Mouse (Mus musculus) lung, postnatal 0 days (tissue): ENCODE measurements at regions not wholly inside any gene's neighbourhood (a gene's known extent, or its start where the extent isn't known, plus 50 kb on each side); places are given as distances from the start of the nearest gene placed in this dataset.
A peak's percentile ranks its signal among the peaks of the same experiment; 100 is the strongest.

Source experiments
- ATAC-seq: fragments of 200-750 bp; cut with Nextera tagmentation; 2 replicates; pipeline ENCODE4 v1.8.0; 2017; ENCODE audit warnings: moderate library complexity
- DNase-seq: peaks from one replicate; pipeline ENCODE4 v3.0.0-alpha.2; 2016; ENCODE audit warnings: low spot score
- H3K27ac ChIP-seq: fragments of 300-500 bp; sonication (generic); 2 replicates; pipeline ENCODE4 v1.5.1; 2014; ENCODE audit warnings: antibody characterized with exemption, mild to moderate bottlenecking, low read length, mixed read lengths
- H3K27me3 ChIP-seq: fragments of 300-500 bp; sonication (generic); replicated peaks from 2 replicates; pipeline ENCODE4 v1.6.1; 2014; ENCODE audit warnings: low read length, mixed read lengths; ENCODE audit not compliant: insufficient read depth
- H3K36me3 ChIP-seq: fragments of 300-500 bp; sonication (generic); 2 replicates; pipeline ENCODE4 v1.6.1; 2014; ENCODE audit warnings: low read length, mixed read lengths; ENCODE audit not compliant: insufficient read depth
- H3K4me1 ChIP-seq: fragments of 300-500 bp; sonication (generic); 2 replicates; pipeline ENCODE4 v1.6.1; 2014; ENCODE audit warnings: antibody characterized with exemption, low read depth, low read length, mixed read lengths; ENCODE audit not compliant: insufficient read depth
- H3K4me2 ChIP-seq: fragments of 300-500 bp; sonication (generic); replicated peaks from 2 replicates; pipeline ENCODE4 v1.6.1; 2014; ENCODE audit warnings: low read depth, mild to moderate bottlenecking, low read length, moderate library complexity, mixed read lengths
- H3K4me3 ChIP-seq: fragments of 300-500 bp; sonication (generic); 2 replicates; pipeline ENCODE4 v1.5.1; 2014; ENCODE audit warnings: low read depth, low read length
- H3K9ac ChIP-seq: fragments of 300-500 bp; sonication (generic); replicated peaks from 2 replicates; pipeline ENCODE4 v1.6.1; 2014; ENCODE audit warnings: low read depth, mild to moderate bottlenecking
- H3K9me3 ChIP-seq: fragments of 300-500 bp; sonication (generic); 2 replicates; pipeline ENCODE4 v1.6.1; 2016; ENCODE audit warnings: low read length, mixed read lengths
- CTCF ChIP-seq: IDR thresholded peaks from 2 replicates; pipeline ENCODE4 v1.5.1; 2016; ENCODE audit warnings: antibody characterized with exemption, mild to moderate bottlenecking
- EP300 ChIP-seq: IDR thresholded peaks from 2 replicates; pipeline ENCODE4 v1.6.1; 2016; ENCODE audit warnings: antibody characterized with exemption, mild to moderate bottlenecking, control low read depth
- WGBS: fragments of 180-500 bp; shearing (Covaris S2); extraction: QIAGEN DNeasy Blood & Tissue Kit; methylation state at CpG from one replicate; pipeline ENCODE4 v1.1.7; 2014; 5-methylcytosine and 5-hydroxymethylcytosine counted together

- peak; percentile 22 for DNase-seq
- H3K9me3 ChIP-seq, result no peaks in the 10 kb centered on the region
- no peak overlapping the region for H3K9ac ChIP-seq
- WGBS, result 33% methylated on average over 16 of the region's 16 CpGs
- H3K4me3 ChIP-seq, result no peak overlapping the region
- H3K36me3 ChIP-seq, result no peaks in the 10 kb centered on the region
- no peaks in the 10 kb centered on the region for H3K4me1 ChIP-seq
- TF ChIP-seq CTCF (no peak), EP300 (no peak)
- H3K4me2 ChIP-seq, result 0 out of 2 replicates have a peak overlapping the region, but pooled peaks have one; percentile 11
- H3K27ac ChIP-seq, result no peak overlapping the region
- ATAC-seq, result peak; percentile 28; the same call in 1 of the 2 replicates
- H3K27me3 ChIP-seq, result no peaks in the 10 kb centered on the region
Measured at GRCm38 (mm10) chr1:57213428-57213874, 164.0 kb upstream of the 1700066M21Rik start.

DNA sequence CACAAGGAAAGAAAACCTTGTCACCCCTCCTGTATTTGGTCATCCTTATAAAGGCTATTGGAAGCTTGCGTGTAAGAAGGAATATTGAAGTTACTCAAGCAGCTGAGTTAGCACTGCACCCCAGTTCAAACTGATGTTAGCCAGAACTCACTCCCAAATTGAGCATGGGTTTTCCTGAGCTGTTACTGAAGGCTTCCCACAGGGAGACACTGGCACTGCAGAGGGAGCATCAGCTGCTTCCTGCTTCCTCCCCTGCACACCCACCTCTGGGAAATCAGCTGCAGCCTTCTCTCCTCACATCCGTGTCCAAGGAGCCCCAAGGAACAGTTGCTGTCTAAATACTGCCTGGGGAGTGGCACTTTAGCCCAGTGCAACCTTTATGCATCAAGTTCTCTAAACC is 163.2 kb upstream of the 1700066M21Rik start:
- H3K4me1 ChIP-seq, result no peaks in the 10 kb centered on the region
- no peaks in the 10 kb centered on the region for H3K9me3 ChIP-seq
- H3K9ac ChIP-seq, result no peak overlapping the region
- 44% methylated on average over 2 of the region's 2 CpGs for WGBS
- DNase-seq (no peak), ATAC-seq (no peak)
- no peak for TF ChIP-seq EP300
- no peak for TF ChIP-seq CTCF
- no peak overlapping the region for H3K4me3 ChIP-seq
- H3K36me3 ChIP-seq, result no peaks in the 10 kb centered on the region
- no peak overlapping the region for H3K4me2 ChIP-seq
- no peaks in the 10 kb centered on the region for H3K27me3 ChIP-seq
- no peak overlapping the region for H3K27ac ChIP-seq

- Histone ChIP-seq H3K9ac (no peak overlapping the region), H3K27me3 (no peaks in the 10 kb centered on the region), H3K36me3 (no peaks in the 10 kb centered on the region), H3K4me2 (no peak overlapping the region), H3K4me1 (no peaks in the 10 kb centered on the region), H3K9me3 (no peaks in the 10 kb centered on the region), H3K27ac (no peak overlapping the region), H3K4me3 (no peak overlapping the region)
- ATAC-seq (no peak), DNase-seq (no peak)
- no peak for TF ChIP-seq EP300
- TF ChIP-seq CTCF, result no peak
- WGBS, result 73% methylated on average over 8 of the region's 8 CpGs
Measured at GRCm38 (mm10) chr1:57217656-57218055, 159.8 kb upstream of the 1700066M21Rik start.

- 59% methylated on average over 2 of the region's 2 CpGs for WGBS
- H3K36me3 ChIP-seq, result no peaks in the 10 kb centered on the region
- H3K9me3 ChIP-seq, result no peaks in the 10 kb centered on the region
- no peak overlapping the region for H3K27ac ChIP-seq
- H3K4me1 ChIP-seq, result no peaks in the 10 kb centered on the region
- DNase-seq, result no peak
- no peaks in the 10 kb centered on the region for H3K27me3 ChIP-seq
- TF ChIP-seq CTCF, result no peak
- TF ChIP-seq EP300, result no peak
- no peak overlapping the region for H3K9ac ChIP-seq
- H3K4me2 ChIP-seq, result no peak overlapping the region
- no peak for ATAC-seq
- no peak overlapping the region for H3K4me3 ChIP-seq
Measured at GRCm38 (mm10) chr1:57218127-57218526, 159.3 kb upstream of the 1700066M21Rik start.

DNA sequence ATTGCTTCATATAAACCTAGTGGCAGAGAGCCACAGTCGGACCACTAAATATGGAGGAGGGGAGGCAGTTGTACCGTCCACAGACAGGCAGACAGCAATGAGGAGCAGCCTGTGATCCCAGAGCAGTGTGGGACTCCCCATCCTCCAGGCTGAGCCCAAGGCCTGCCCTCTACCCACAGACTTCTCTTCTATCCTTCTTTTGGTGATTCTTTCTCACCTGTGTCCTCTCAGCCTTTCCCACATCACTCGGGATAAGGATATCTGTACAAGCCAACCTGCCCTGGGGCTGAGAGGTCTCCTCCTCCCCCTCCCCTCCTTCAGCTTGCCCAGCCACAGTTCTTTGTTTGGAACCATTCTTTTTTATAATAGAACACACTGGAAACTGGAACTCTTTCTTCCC is 158.8 kb upstream of the 1700066M21Rik start:
- no peak overlapping the region for H3K4me3 ChIP-seq
- no peak overlapping the region for H3K27ac ChIP-seq
- ATAC-seq (no peak), DNase-seq (no peak)
- 57% methylated on average over 3 of the region's 3 CpGs for WGBS
- H3K9me3 ChIP-seq, result no peaks in the 10 kb centered on the region
- no peaks in the 10 kb centered on the region for H3K36me3 ChIP-seq
- no peak overlapping the region for H3K9ac ChIP-seq
- H3K4me1 ChIP-seq, result no peaks in the 10 kb centered on the region
- H3K4me2 ChIP-seq, result no peak overlapping the region
- TF ChIP-seq EP300 (no peak), CTCF (no peak)
- H3K27me3 ChIP-seq, result no peaks in the 10 kb centered on the region

GRCm38 (mm10) chr1:57224425-57225104 is 152.9 kb upstream of the 1700066M21Rik start:
- Histone ChIP-seq H3K4me2 (no peak overlapping the region), H3K27me3 (no peaks in the 10 kb centered on the region), H3K4me3 (no peak overlapping the region), H3K27ac (no peak overlapping the region), H3K9me3 (no peaks in the 10 kb centered on the region), H3K4me1 (no peaks in the 10 kb centered on the region), H3K36me3 (no peaks in the 10 kb centered on the region), H3K9ac (no peak overlapping the region)
- no peak for DNase-seq
- no peak for ATAC-seq
- TF ChIP-seq CTCF, result no peak
- TF ChIP-seq EP300, result no peak
- 56% methylated on average over 10 of the region's 10 CpGs for WGBS
